Mouse (Mus musculus) E14TG2a.4 (cell line): ENCODE measurements around the gene Osgin1.

Experiments used
- H3K27me3 ChIP-seq: 2 replicates; pipeline ENCODE4 v1.6.1; 2014; ENCODE audit warnings: low read length, control low read depth; ENCODE audit not compliant: insufficient read depth
- H3K36me3 ChIP-seq: 2 replicates; pipeline ENCODE4 v1.6.1; 2014; ENCODE audit warnings: low read length, control low read depth; ENCODE audit not compliant: insufficient read depth
- H3K4me1 ChIP-seq: replicated peaks from 2 replicates; pipeline ENCODE4 v1.6.1; 2014; ENCODE audit warnings: low read depth, low read length, control low read depth
- H3K4me3 ChIP-seq: replicated peaks from 2 replicates; pipeline ENCODE4 v1.5.1; 2014; ENCODE audit warnings: mild to moderate bottlenecking, low read length
- H3K9me3 ChIP-seq: 2 replicates; pipeline ENCODE4 v1.6.1; 2014; ENCODE audit warnings: low read length, control low read depth
- CTCF ChIP-seq: conservative IDR thresholded peaks from 2 replicates; pipeline ENCODE4 v1.5.1; 2014; ENCODE audit warnings: low read length
- NANOG ChIP-seq: IDR thresholded peaks from 2 replicates; pipeline ENCODE4 v1.6.1; 2014; ENCODE audit warnings: borderline replicate concordance, low read length, mixed read lengths
- POU5F1 ChIP-seq: IDR thresholded peaks from 2 replicates; pipeline ENCODE4 v1.6.1; 2014; ENCODE audit warnings: low read length, borderline replicate concordance

The Osgin1 gene

DNA sequence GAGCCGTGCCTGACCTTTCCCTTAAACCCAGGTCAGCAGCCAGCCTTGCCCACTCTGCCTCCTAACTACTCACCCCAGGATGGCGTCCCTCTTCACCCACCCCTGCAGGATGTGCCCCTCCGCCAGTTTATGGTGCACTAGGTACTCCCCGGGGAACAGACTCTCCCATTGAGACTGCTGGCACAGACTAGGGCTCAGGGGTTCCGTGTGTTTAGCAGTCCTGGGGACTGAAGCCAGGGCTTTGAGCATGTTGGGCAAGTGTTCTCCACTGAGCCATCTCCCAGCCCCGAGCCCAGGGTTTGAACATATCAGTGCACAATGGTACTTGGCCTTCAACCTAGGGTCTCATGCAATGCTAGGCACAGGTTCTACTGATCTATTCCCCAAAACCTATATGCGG, 1.6 kb downstream of the Osgin1 start:
- no peaks in the 10 kb centered on the region for H3K9me3 ChIP-seq
- H3K4me3 ChIP-seq, result no peak overlapping the region
- H3K4me1 ChIP-seq, result peaks cover 30% of the 10 kb centered on the region
- H3K27me3 ChIP-seq, result peaks cover 16% of the 10 kb centered on the region
- H3K36me3 ChIP-seq, result no peaks in the 10 kb centered on the region
- no peak for TF ChIP-seq NANOG
- TF ChIP-seq POU5F1, result no peak
- no peak for TF ChIP-seq CTCF

DNA sequence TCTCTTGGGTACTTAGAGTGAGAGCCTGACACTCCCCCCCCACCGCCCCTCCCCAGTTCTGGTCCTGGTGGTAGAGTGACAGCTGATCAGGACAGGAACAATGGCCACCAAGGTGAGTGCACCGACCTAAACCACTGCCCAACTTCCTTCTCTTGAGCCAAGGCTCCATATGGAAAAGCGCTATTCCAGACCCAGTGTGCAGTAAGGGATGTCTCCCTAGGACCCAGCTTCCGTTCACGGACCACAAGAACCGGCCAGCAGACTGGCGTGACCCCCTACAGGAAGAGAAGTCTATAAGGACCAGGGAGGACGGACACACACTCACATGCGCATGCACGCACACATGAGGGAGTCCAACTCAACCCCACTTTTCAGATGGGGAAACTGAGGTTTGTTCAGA, 2.4 kb downstream of the Osgin1 start:
- Histone ChIP-seq H3K27me3 (peaks cover 16% of the 10 kb centered on the region), H3K4me3 (no peak overlapping the region), H3K9me3 (no peaks in the 10 kb centered on the region), H3K4me1 (peaks cover 38% of the 10 kb centered on the region), H3K36me3 (no peaks in the 10 kb centered on the region)
- TF ChIP-seq CTCF, result no peak
- TF ChIP-seq POU5F1, result no peak
- no peak for TF ChIP-seq NANOG

DNA sequence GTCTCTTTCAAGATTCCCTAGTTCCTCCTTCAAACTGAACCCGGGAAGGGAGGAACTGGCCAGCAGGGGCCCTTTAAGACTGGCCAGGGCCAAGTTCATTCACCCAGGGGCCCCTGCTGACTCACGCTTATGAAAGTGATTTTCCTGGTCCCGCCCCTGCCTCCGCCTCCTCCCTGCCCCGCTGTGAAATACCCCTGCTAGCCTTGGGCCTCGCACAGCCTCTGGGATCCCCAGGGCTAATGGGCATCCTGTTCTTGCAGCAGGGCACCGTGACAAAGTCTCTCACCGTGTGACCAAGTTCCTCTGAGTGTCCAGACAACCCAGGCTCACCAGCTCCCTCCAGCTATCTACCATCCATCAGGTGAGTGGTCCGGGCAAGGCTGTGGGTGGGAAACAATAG, 3.0 kb downstream of the Osgin1 start:
- H3K4me3 ChIP-seq, result no peak overlapping the region
- no peaks in the 10 kb centered on the region for H3K9me3 ChIP-seq
- peaks cover 42% of the 10 kb centered on the region for H3K4me1 ChIP-seq
- H3K36me3 ChIP-seq, result no peaks in the 10 kb centered on the region
- no peak for TF ChIP-seq POU5F1
- no peak for TF ChIP-seq CTCF
- no peak for TF ChIP-seq NANOG
- H3K27me3 ChIP-seq, result peaks cover 22% of the 10 kb centered on the region

DNA sequence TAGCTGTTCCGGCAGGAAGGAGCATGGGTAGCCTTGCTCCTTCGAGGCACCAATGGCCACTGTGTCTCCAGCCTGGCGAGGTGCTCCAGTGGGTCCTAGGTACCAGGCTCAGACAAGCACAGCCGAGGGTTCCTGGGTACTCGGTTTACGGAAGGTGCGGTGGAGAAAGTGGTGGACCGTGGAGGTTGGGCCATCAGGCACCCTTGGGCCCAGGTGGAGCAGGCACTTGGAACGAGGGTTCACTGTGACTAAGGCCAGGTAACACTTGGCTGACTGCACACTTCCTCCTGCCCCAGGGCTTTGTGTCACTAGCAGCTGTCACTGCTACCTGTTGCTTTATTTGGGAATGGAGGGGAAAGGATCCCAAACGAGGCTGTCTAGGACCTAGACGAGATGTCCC, 3.6 kb downstream of the Osgin1 start:
- H3K9me3 ChIP-seq, result no peaks in the 10 kb centered on the region

DNA sequence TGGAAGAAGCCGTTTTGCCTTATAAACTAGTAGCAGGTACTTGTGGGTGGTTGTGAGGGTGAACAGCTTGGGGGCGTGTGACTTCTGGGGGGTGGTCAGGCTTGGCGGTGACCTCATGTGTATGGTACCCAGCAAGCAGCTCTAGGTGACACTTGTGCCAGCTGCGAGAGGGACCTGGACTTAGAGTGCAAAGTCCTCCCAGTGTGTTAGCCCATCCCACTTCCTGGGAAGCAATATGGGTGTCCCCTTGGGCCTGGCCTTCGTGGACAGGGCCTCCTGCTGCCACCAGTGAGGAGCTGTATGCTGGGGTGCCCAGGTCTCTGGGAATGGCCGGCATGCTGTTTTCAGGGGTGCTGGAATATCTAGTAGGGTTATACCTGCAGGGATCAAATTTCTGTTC, 5.0 kb downstream of the Osgin1 start:
- H3K36me3 ChIP-seq, result no peaks in the 10 kb centered on the region
- peaks cover 38% of the 10 kb centered on the region for H3K4me1 ChIP-seq
- no peak overlapping the region for H3K4me3 ChIP-seq
- TF ChIP-seq CTCF (no peak), NANOG (no peak), POU5F1 (no peak)
- peaks cover 38% of the 10 kb centered on the region for H3K27me3 ChIP-seq
- H3K9me3 ChIP-seq, result no peaks in the 10 kb centered on the region

More for the DNA sequence above, 3.6 kb downstream of the Osgin1 start:
- no peaks in the 10 kb centered on the region for H3K36me3 ChIP-seq
- H3K4me1 ChIP-seq, result peaks cover 38% of the 10 kb centered on the region
- no peak for TF ChIP-seq CTCF
- no peak for TF ChIP-seq NANOG
- TF ChIP-seq POU5F1, result no peak
- no peak overlapping the region for H3K4me3 ChIP-seq
- H3K27me3 ChIP-seq, result peaks cover 28% of the 10 kb centered on the region

DNA sequence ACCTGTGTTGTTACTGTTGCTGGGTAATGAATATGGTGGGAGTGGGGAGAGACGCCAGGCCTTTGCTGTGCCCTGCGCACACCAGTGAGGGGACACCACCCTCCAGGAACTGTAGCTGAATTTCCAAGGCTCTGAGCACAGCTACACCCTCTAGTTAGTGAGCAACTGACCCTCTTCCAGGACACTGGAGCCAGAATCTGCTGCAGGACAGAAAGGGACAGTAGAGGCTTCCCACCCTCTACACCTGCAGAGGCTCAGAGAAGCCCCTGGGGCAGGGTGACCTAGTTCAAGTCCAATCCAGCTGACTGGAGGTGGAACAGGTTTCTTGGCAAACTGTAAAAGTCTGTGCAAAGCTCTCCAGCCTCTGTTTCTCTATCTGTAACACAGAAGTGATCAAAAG, 5.5 kb downstream of the Osgin1 start:
- Histone ChIP-seq H3K9me3 (no peaks in the 10 kb centered on the region), H3K36me3 (no peaks in the 10 kb centered on the region), H3K4me3 (no peak overlapping the region), H3K4me1 (peaks cover 38% of the 10 kb centered on the region), H3K27me3 (peaks cover 38% of the 10 kb centered on the region)
- TF ChIP-seq CTCF, result no peak
- no peak for TF ChIP-seq NANOG
- no peak for TF ChIP-seq POU5F1

DNA sequence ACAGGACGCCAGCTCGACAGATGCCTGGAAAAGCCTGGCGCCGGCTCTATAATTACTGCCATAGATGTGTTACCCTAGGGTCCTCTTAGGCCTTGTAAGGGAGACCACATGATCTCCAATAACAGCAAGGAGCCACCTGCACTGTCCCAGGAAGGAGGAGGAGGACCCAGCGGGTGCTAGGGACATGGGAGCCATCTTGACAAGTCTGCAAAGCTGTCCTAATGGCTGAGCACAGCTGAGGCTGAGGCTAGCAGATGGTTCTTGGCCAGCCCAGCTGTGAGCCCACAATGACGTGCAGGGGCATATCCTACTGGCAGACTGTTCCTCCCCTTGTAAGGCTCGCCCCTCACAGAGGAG, 5.9 kb downstream of the Osgin1 start:
- TF ChIP-seq POU5F1 (no peak), NANOG (no peak), CTCF (no peak; the same call in 1 of the 2 replicates)
- H3K36me3 ChIP-seq, result no peaks in the 10 kb centered on the region
- peaks cover 38% of the 10 kb centered on the region for H3K27me3 ChIP-seq
- H3K4me3 ChIP-seq, result 0 out of 2 replicates have a peak overlapping the region, but pooled peaks have one; percentile 23
- no peaks in the 10 kb centered on the region for H3K9me3 ChIP-seq
- H3K4me1 ChIP-seq, result peaks cover 38% of the 10 kb centered on the region

DNA sequence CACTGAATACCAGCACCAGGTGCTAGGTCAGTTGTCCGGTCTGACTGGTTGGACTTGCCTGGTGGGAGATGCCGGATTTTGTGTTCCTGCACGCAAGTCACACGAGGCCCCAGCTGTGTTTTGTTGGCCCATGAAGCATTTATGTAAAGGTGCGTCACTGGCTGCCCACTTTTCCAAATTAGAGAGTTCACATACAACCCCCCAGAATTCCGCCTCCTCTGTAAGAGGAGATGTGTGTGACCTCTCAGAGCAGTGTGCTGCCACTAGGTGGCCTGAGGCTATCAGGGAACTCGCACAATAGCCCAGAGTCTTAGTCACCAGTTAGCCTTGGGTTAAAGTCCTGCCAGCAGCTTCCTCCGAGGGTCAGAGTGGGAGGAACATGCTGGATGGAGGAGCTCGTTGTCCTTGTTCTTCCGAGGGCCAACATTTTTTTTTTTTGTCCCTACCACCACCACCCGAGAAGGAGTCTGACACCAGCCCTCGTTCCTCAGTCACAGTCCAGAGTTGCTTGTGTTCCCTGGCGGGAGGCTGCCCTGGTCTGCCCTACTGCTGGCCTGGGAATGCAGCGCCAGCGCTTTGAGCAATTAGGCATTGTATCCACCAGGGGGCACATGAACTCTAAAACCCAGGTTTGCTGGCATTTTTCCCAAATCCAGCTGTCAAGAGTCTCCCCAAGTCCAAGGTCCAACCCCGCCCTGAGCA, 6.5 kb downstream of the Osgin1 start:
- Histone ChIP-seq H3K4me1 (peaks cover 41% of the 10 kb centered on the region), H3K27me3 (peaks cover 41% of the 10 kb centered on the region), H3K9me3 (no peaks in the 10 kb centered on the region), H3K36me3 (no peaks in the 10 kb centered on the region), H3K4me3 (peak overlapping the region; percentile 23; the same call in 1 of the 2 replicates)
- TF ChIP-seq CTCF (peak; percentile 45), NANOG (no peak), POU5F1 (no peak)

DNA sequence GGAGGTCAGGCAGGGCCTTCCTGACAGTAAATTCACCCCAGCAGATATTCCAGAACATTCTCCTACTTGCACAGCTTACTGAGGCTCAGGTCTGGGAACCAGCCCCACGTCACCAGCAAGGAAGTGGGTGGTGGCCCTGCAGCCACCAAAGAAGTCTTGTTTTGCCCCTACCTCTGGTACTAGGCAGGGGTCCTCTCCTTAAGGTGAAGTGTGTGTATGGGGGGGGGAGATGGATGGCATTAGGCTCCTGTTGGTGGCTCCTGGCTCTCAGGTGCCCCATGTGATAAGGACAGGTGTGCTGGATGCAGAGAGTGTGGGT, 7.0 kb downstream of the Osgin1 start:
- Histone ChIP-seq H3K9me3 (no peaks in the 10 kb centered on the region), H3K4me3 (no peak overlapping the region), H3K4me1 (peaks cover 47% of the 10 kb centered on the region), H3K36me3 (no peaks in the 10 kb centered on the region), H3K27me3 (peaks cover 44% of the 10 kb centered on the region)
- TF ChIP-seq CTCF (no peak), POU5F1 (no peak), NANOG (no peak)
